Mouse (Mus musculus): ENCODE results near the gene Prr9.

Gene Prr9

DNA sequence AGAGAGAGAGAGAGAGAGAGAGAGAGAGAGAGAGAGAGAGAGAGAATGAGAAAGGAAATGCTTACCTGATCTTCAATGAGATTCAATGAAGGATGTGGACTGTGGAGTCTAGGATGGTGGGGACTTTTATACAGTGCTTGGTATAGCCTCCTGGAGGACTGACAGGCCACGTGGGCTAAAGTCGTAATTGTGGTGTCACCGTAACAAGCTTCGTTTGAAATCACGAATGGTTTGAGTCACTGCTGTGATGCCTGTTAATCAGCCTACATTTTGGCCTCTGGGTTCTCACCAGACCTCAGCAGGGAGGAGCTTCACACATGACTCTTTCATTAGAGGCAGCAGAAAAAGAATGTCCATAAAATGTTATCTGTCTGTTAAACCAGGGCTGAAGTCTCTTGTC, at the start of gene Prr9:
TSS of gene Prr9 (minus strand) at position 101 of the 400 bp plus-strand sequence.
- DNase-seq (ENCODE audit: low read depth, low spot score) = no peak

DNA sequence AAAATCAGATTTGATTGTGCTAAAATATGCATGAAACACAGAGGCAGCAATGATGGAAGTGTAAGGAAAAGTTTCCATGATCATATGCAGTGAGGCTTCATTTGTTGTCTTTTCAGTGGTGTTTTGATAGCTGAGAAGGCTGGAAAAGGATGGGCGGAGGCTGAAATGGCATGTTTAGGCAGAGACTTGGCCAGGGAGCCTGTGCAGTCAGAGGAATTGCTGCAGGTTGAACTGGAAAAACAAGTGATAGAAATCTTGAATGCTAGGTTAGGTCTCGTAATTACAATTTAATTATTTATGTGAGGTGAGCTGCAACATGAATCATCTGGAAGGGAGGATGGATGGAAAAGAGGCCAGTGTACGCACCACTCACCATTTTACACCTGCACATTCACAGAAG, 46.1 kb upstream of the Prr9 start:
- DNase-seq (ENCODE audit: low read depth, low spot score) = no peak

DNA sequence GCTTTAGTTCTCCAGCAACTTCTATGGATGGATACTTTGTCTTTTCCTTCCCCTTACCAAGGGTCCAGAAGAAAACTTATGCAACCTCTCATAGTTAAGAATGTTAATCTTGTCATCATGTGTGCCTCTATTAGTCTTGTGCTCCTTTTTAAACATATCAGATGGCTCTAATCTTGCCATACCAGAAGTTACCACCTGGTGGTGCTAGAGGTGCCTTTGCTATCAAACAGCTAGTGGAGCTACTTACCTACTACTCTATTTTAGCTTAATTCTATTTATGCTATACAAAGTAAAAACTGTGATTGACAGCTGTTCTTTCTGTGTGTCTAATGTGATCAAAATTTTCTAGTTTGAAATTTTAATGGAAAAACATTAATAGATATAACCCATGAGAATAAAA, 29.6 kb upstream of the Prr9 start:
- DNase-seq (ENCODE audit: low read depth, low spot score) = peak; percentile 47

DNA sequence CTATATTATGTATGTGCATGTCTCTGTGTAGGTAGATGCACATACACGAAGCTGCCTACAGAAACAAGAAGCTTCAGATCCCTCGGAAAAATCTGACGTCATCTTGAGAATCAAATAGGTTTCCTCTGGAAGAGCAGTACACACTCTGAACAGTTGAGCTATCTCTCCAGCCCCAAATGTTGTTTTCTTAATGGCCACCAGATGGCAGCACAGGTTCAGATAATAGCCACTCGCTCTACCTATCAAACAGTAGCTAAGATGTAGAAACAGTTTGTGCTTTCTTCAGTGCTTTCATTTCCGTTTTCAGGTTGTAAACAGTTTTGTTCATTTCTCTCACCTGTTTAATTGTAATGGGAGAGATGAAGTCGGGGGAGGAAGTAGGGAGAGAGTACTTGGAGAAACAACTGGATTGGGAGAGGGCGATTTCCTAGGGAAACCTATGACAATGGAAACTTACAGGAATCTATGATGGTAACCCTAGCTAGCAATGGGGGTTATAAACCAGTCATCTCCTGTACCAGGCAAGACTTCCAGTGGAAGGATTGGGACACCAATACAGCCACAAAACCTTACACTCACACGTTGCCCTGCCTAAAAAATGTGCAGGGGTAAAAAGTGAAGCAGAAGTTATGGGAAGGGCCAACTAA, 27.0 kb upstream of the Prr9 start:
- DNase-seq (ENCODE audit: low read depth, low spot score) = peak; percentile 51

DNA sequence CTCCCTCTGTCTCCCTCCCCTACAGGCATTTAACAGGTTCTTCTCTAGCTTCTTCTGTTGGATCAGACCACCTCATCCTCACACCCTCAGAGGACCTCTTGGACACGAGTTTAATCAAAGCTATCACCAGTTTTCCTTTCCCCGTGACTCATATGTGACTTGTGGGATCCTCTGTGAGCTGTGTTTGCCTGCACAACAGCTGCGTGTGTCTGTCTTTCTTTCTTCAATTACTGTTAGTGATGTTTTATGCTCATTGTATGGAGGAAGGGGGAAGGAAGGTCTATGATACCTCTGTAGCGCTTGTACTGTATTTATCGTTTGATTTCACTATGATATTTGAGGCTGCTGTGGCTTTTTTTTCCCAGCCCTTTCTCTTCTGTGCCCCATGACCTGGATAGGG, 24.2 kb upstream of the Prr9 start:
- DNase-seq (ENCODE audit: low read depth, low spot score) = no peak

DNA sequence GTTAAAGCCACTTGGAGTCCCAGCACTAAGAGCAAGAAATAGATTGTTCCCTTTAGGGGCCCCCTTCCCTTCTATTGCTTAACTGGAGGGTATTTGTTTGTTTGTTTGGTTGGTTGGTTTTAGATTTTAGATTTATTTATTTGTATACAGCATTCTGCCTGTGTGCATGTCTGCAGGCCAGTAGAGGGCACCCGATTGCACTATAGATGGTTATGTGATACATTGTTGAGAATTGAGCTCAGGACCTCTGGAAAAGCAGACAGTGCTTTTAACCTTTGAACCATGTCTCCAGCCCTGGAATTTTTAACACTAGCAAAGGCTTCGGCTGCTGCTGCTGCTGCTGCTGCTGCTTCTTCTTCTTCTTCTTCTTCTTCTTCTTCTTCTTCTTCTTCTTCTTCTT, 23.7 kb upstream of the Prr9 start:
- no peak for DNase-seq (ENCODE audit: low read depth, low spot score)

DNA sequence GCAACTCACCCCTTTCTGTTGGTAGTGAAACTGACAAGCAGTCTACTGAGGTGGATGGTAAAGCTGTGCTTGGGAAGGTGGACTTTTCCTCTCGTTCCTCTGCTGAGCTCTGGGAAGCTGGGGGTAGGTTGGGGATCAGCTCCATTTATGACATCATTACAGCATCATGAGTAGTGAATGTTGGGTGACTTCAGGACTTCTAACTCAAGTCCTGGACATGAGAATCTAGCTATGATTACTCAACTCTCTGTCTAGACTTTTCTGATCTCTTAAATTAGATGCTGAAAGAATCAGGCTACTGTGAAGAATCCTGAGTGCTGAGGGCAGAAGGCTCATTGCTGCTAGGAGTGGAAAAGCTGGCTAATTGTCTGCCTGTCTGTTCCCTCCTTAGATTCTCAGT, 18.9 kb upstream of the Prr9 start, which contains the start of gene Lelp1:
TSS of gene Lelp1 (minus strand) at position 101 of the 400 bp plus-strand sequence.
- no peak for DNase-seq (ENCODE audit: low read depth, low spot score)

DNA sequence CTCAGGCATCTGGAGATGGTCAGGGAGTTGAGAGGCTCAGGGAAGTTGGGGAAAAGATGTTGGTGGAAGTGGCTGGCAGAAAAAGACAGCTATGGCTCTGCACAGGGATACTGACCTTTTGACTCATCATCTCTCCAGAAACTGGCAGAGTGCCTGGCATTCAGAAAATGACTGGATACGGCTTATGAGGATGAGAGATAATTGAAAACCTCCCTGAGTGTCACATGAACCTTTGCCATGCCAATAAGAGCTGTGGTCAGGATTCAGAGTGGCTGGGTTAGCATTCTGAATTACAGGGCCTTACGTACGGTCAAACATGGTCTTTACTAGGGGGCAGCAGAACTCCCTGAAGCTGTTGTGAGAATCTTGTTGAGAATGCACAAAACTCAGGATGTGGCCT, 2.8 kb downstream of the Prr9 start:
- DNase-seq (ENCODE audit: low read depth, low spot score) = no peak

DNA sequence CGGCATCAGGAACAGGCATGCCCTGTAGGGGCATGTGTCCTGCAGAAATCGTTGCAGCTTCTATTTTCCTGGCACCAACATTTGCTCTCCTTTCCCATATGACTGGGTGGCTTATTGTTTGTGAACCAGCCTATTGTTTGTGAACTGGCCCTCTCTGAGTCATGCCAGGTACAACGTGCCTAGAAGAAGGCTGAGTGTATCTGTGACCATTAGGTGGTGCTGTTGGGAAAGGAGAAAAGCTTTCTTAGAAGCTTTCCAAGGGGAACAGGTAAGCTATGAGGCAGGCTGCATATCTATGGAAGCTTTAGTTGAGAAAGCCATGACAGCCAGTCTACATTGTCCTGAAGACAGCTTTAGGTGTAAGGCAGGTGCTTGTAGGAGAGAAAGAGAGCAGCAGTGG, 5.8 kb downstream of the Prr9 start:
- peak; percentile 14 for DNase-seq (ENCODE audit: low read depth, low spot score)

DNA sequence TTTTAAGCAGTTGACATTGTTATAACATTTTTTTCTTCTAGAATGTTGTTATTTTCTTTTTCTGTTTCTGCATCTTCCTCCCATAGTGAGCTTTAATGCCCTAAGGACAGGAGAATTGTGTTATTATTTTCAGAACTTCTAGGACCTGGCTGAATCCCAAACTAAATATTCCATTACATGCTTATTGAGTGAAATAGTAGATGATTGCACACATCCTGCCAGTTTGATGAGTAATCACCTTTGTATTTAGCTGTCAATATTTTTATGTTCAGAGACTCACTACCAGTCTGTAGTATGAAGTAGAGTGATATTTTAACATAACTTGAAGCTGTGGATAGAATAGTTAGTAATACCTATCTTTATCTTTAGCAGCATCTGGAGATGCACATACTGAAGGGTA, 12.2 kb downstream of the Prr9 start:
- no peak for DNase-seq (ENCODE audit: low read depth, low spot score)

DNA sequence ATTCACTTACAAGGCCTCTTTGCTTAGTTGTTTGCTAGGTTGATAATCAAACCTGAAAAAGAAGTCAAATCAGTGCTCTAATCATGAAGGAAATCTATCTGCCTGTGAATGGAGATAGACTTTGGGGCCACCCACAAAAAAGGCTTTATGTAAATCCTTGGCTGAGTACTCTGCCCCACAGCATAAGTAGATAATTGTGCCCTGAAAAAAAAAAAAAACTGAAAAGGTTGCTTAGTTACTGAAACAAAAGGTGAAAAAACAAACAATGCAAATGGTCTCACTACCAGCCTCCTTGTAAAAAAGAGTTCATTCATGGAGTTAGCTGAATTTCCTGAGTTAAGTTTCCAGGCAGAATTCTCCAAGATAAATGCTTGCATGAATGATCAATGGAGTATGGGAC, 13.0 kb downstream of the Prr9 start:
- no peak for DNase-seq (ENCODE audit: low read depth, low spot score)

DNA sequence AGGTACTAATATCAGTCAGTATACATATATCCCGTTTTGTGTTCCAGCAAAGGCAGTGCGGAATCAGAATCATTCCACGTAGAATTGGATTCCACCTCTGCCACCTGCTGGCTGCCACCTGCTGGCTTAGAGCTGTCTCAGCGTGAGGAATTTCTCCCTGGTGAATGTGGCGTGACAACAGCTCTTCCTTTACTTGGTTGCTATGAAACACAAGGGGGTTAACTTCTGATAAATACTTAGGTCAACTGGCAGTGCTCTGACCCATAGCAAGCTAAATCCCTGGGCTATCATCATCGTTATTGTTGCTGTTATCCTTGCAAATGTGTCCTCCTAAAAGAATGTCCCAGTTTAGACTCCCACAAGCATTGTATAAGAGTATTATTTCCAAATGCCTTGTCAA, 17.2 kb downstream of the Prr9 start:
- DNase-seq (ENCODE audit: low read depth, low spot score) = peak; percentile 17

DNA sequence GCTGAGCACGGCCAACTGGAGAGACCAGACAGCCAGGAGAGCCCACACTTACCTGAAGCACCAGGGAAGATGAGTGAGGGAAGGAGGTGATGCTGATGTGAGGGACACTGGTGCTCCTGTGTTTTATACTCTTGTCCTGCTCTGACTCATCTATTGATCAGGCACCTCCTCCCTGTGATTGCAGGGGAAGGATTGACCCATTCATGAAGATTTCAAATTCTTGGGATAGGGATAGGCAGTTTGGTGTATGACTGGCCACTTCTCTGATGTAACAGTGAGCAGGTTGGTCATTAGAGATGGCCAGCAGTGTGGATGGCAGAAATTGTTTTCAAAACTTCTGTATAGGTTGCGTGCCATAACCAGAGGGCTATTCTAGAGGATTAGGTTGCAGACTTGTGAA, 40.7 kb downstream of the Prr9 start, which contains the start of gene Lor:
TSS of gene Lor (minus strand) at position 101 of the 400 bp plus-strand sequence.
- no peak for DNase-seq (ENCODE audit: low read depth, low spot score)

DNA sequence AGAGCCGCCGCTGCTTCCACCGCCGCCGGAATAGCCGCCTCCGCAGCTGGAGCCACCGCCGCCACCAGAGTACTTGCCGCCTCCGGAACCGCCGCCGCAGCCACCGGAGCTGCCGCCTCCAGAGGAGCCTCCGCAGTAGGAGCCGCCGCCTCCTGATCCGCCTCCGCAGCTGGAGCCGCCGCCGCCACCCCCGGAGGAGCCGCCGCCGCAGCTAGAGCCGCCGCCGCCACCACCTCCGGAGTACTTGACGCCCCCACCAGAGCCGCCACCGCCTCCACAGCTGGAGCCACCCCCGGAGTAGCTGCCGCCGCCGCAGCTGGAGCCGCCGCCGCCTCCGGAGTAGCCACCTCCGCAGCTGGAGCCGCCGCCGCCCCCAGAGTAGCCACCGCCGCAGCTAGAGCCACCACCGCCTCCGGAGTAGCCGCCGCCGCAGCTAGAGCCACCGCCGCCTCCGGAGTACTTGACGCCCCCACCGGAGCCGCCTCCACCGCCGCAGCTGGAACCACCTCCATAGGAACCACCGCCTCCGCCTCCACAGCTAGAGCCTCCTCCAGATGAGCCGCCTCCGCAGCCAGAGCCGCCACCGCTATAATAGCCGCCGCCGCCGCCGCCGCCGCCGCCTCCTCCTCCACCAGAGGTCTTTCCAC, 42.3 kb downstream of the Prr9 start:
- peak; percentile 24 for DNase-seq (ENCODE audit: low read depth, low spot score)

DNA sequence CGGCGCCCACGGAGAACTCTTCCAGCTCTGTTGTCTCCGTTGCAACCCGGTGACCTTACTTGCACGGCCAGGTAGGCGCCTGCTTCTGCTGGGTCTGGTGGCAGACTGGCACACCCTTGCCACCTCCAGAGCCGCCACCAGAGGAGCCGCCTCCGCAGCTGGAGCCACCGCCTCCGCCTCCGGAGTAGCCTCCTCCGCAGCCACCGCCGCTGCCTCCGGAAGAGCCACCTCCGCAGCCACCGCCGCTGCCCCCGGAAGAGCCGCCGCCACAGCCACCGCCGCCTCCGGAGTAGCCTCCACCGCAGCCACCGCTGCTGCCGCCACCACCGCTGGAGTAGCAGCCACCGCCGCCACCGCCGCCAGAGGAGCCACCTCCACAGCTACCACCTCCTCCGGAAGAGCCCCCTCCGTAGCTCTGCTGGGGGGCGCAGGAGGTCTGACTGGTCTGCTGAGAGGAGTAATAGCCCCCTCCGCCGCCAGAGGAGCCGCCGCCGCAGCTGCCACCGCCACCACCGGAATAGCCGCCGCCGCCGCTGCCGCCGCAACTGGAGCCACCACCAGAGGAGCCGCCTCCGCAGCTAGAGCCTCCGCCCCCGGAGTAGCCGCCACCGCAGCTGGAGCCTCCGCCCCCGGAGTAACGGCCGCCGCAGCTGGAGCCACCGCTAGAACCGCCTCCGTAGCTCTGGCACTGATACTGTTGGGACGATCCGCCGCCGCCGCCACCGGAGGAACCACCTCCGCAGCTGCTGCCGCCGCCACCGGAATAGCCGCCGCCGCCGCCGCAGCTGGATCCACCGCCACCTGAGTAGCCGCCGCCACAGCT, 43.1 kb downstream of the Prr9 start:
- DNase-seq (ENCODE audit: low read depth, low spot score) = peak; percentile 19

All from embryo, embryonic 11.5 days (tissue).